Mouse (Mus musculus): ENCODE results near the gene Myg1.

The Myg1 gene

GRCm38 (mm10) chr15:102386640-102387039, 55.1 kb downstream of the Myg1 start:
- DNase-seq: no peak
